Comparison of ENCODE assay signal across 7 mouse cellular contexts in genomic region chr5:92137239-92138046, GRCm38 (mm10). TPM values are rescaled to one million over a fixed set of nuclear protein-coding genes. Genes with fewer than 3 reads are reported as not detected.
DNase-seq lines count a peak whose midpoint lies in the region; ATAC-seq lines count a peak whose summit lies in the region.

Gene Uso1, plus strand, starts transcription at chr5:92137938.

- peak within 1 kb of the TSS; percentile 90 for H3K9ac ChIP-seq in embryonic facial prominence, embryonic 12.5 days
- peak within 1 kb of the TSS; percentile 85 for H3K9ac ChIP-seq in limb, embryonic 11.5 days (ENCODE audit: low read length)
- H3K9ac ChIP-seq in midbrain, embryonic 14.5 days (replicated peaks; ENCODE audit: low read length), result peak within 1 kb of the TSS; percentile 82

- under 1% methylated on average over 46 of the region's 59 CpGs for WGBS in embryonic facial prominence, embryonic 12.5 days
- 1% methylated on average over 57 of the region's 59 CpGs for WGBS in limb, embryonic 11.5 days
- 1% methylated on average over 59 of the region's 59 CpGs for WGBS in midbrain, embryonic 14.5 days

- DNase-seq in adrenal gland, postnatal 25 days, result peak; percentile 100
- peak; percentile 100 for DNase-seq in heart, adult 11 months
- DNase-seq in kidney, adult 18-20 months, result peak; percentile 98
- peak; percentile 100 for DNase-seq in limb, embryonic 11.5 days (ENCODE audit: low spot score)
- peak; percentile 99 for DNase-seq in midbrain, embryonic 14.5 days
- peak; percentile 98 to 99 for DNase-seq in spleen, adult 18-20 months

- ATAC-seq in embryonic facial prominence, embryonic 12.5 days (ENCODE audit: insufficient number of reproducible peaks, insufficient read depth, low FRiP score, low TSS enrichment), result peak; percentile 95
- peak; percentile 96 for ATAC-seq in limb, embryonic 11.5 days (ENCODE audit: insufficient number of reproducible peaks, low FRiP score, low TSS enrichment, low read depth)
- ATAC-seq in midbrain, embryonic 14.5 days (ENCODE audit: low FRiP score, low TSS enrichment), result peak; percentile 98

- peaks cover 21% of the 10 kb centered on the region for H3K4me1 ChIP-seq in embryonic facial prominence, embryonic 12.5 days
- peaks cover 7% of the 10 kb centered on the region; the same call in 1 of the 2 replicates for H3K4me1 ChIP-seq in limb, embryonic 11.5 days (ENCODE audit: control insufficient read depth, insufficient read depth, low read length)
- peaks cover 26% of the 10 kb centered on the region for H3K4me1 ChIP-seq in midbrain, embryonic 14.5 days (ENCODE audit: control insufficient read depth, insufficient read depth, low read length)

- H3K4me2 ChIP-seq in embryonic facial prominence, embryonic 12.5 days (replicated peaks), result peak within 1 kb of the TSS; percentile 59
- H3K4me2 ChIP-seq in limb, embryonic 11.5 days (ENCODE audit: low read depth, severe bottlenecking), result peak within 1 kb of the TSS; percentile 66
- peak within 1 kb of the TSS; percentile 78 for H3K4me2 ChIP-seq in midbrain, embryonic 14.5 days (ENCODE audit: low read length)

- peak within 1 kb of the TSS; percentile 79 for H3K27ac ChIP-seq in embryonic facial prominence, embryonic 12.5 days
- peak within 1 kb of the TSS; percentile 65; the same call in 1 of the 2 replicates for H3K27ac ChIP-seq in limb, embryonic 11.5 days (replicated peaks; ENCODE audit: low read depth, low read length)
- peak within 1 kb of the TSS; percentile 85 for H3K27ac ChIP-seq in midbrain, embryonic 14.5 days (replicated peaks; ENCODE audit: low read depth, low read length)

- H3K4me3 ChIP-seq in embryonic facial prominence, embryonic 12.5 days, result peak within 1 kb of the TSS; percentile 85
- H3K4me3 ChIP-seq in limb, embryonic 11.5 days (ENCODE audit: low read depth, low read length), result peak within 1 kb of the TSS; percentile 85
- H3K4me3 ChIP-seq in midbrain, embryonic 14.5 days (replicated peaks; ENCODE audit: low read depth, low read length), result peak within 1 kb of the TSS; percentile 90

- no peaks in the 10 kb centered on the region for H3K36me3 ChIP-seq in embryonic facial prominence, embryonic 12.5 days
- no peaks in the 10 kb centered on the region for H3K36me3 ChIP-seq in limb, embryonic 11.5 days (ENCODE audit: control insufficient read depth, insufficient read depth, low read length)
- H3K36me3 ChIP-seq in midbrain, embryonic 14.5 days (ENCODE audit: control insufficient read depth, insufficient read depth, low read length), result no peaks in the 10 kb centered on the region

- no peaks in the 10 kb centered on the region for H3K27me3 ChIP-seq in embryonic facial prominence, embryonic 12.5 days
- no peaks in the 10 kb centered on the region for H3K27me3 ChIP-seq in limb, embryonic 11.5 days (ENCODE audit: control insufficient read depth, insufficient read depth, low read length)
- H3K27me3 ChIP-seq in midbrain, embryonic 14.5 days (ENCODE audit: control insufficient read depth, insufficient read depth, low read length), result no peaks in the 10 kb centered on the region

- no peaks in the 10 kb centered on the region for H3K9me3 ChIP-seq in embryonic facial prominence, embryonic 12.5 days
- no peaks in the 10 kb centered on the region for H3K9me3 ChIP-seq in limb, embryonic 11.5 days (ENCODE audit: control insufficient read depth, low read length)
- H3K9me3 ChIP-seq in midbrain, embryonic 14.5 days (ENCODE audit: control insufficient read depth, low read length), result no peaks in the 10 kb centered on the region

RNA-seq across cellular contexts. Expression of gene Uso1, which starts in this region (rescaled TPM):
- total RNA-seq in adrenal gland, postnatal 25 days (2021), result 82.9 and 84.1 TPM in 2 replicates
- 45.7 and 49.3 TPM in 2 replicates for polyA plus RNA-seq in embryonic facial prominence, embryonic 12.5 days (2016; fragmentation: Nextera tagmentation; extraction: Ambion mirVana)
- 29.4 and 31.5 TPM in 2 replicates for polyA plus RNA-seq in limb, embryonic 11.5 days (2014; fragmentation: Nextera tagmentation; extraction: Ambion mirVana)
- 32.9 and 34.4 TPM in 2 replicates for polyA plus RNA-seq in midbrain, embryonic 14.5 days (2014; fragmentation: Nextera tagmentation; extraction: Ambion mirVana)

Comparison
In these comparisons a context has a peak if more than half of its experiments do, and no peak if none do; other contexts are left out.
1. Peak in every context shown above with its lines: DNase-seq, ATAC-seq, H3K4me3 ChIP-seq and H3K27ac ChIP-seq.